Mouse (Mus musculus) heart, adult 8-10 months (tissue): ENCODE data around the gene Mau2. TPM values are rescaled to one million over a fixed set of nuclear protein-coding genes. Genes with fewer than 3 reads are reported as not detected.
"Not testable (repeated sequence)": the region's sequence is repeated elsewhere in the genome, so short reads cannot be mapped to it uniquely, and the experiment has no call there.

ENCODE experiments used
- DNase-seq: peaks from one replicate; pipeline ENCODE4 v3.0.0; 2022; ENCODE audit warnings: low spot score
- total RNA-seq, 4 experiments: library from RNA; stranded (reverse); gene quantifications; 2 replicates each; pipeline ENCODE4 v1.2.4; 2022

Gene Mau2
- 10 to 100 TPM; 29.6 to 34.3 (median 31.3) TPM for total RNA-seq

DNA sequence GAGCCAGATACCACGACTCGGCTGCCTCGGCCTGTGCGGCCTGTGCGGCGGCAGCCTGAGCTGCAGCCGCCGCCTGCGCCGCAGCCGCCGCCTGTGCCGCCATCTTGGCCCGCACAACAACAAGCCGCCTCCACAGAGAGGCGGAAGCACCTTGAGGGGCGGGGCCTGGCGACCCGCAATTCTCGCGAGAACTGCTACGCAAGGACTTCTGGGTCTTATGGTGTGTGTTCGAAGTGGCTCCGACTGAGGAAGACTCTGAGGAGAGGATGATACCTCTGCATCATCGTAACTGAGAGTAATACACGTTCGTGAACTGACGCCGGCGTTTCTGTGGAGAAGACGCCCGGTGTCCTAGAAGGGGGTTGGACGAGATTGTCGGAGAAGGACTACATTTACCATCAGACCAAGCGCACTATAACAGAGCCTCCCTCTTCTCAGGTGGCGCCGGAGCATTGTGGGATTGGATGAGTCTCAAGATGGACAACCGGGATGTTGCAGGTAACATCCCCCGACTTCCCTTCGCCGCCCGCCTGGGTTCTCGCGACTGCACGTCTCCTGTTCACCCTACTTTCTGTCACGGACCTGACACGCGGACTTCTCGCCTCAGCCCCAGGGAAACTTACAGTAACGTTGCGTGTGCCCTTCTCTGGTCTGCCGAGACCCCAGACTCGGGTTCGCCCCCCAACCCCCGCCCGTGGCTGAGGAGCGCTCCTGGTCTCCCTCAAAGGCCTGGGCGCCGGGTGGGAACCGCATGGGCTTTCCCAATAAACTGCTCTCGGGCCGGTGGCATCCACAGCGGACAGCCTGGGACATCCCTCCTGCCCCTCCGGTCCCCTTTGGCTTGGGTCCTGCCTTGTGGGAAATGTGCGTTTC is at the start of gene Mau2, which contains the start of gene Sugp1:
Gene Mau2, minus strand, starts transcription at position 152 of the 873 bp plus-strand sequence.
Gene Sugp1, plus strand, starts transcription at position 231 of the 873 bp plus-strand sequence.
- DNase-seq: peak; percentile 95

DNA sequence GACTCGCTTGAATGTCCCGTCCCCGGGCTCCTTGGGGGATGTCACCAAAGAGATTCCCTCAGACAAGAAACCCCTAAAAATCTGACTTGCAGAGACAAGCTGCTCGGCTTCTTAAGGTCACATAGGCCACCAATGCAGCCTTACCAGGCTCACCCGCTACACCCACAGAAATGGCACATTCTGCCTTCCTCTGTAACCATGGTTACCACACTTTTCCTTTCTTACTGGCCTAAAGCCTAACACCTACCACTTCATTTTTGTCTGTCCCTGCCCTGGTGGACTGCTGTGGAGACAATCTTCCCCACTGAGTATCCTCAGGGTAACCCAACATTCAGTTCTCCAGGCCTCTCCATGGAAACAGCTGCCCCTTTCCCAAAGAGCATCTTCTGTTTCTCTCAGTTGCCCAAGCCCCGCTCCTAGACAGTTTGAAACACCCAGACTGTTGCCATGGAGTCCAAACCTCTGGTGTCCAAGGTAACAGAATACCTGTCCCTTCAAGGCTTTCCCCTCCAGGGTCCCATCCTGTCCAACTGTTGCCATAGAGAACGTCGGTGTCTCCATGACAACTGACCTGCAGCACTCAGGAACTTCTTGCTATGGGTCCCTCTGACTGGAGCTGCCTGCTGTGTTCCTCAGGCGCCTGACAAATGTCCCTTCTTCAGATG is 46.9 kb upstream of the Mau2 start:
- DNase-seq: no peak

DNA sequence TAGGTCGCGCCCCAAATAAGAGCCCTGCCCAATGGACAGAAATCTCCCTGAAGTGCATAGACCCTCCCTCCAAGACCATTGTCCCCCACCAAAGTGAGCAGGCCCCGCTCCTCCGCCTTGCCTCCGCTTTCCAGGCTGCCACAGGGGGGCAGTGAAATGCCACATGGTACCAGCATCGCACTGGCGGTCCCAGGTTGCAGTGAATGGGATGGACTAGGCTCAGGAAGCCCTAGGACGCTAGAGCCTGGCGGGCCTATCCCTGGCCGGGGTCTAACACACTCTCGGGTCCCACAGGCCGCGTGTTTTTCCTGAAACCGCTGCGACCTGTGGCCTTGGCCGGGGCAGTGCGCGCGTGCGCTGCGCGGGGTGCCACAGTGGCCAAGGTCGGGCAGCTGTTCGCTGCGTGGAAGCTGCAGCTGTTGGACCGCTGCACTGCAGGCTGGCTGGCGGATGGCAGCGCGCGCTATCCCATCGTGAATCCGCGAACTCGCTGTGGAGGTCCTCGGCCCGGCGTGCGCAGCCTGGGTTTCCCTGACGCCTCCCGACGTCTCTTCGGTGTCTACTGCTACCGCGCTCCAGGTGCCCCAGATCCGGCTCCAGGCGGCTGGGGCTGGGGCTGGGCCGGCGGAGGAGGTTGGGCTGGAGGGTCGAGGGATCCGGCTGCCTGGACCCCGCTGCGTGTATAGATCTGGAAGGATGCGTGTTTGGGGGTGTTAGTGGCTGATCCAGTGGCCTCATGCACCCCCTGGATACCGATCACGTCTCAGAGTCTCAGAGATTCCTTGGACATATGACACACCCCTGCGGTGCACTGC is 45.5 kb upstream of the Mau2 start:
- no peak for DNase-seq

DNA sequence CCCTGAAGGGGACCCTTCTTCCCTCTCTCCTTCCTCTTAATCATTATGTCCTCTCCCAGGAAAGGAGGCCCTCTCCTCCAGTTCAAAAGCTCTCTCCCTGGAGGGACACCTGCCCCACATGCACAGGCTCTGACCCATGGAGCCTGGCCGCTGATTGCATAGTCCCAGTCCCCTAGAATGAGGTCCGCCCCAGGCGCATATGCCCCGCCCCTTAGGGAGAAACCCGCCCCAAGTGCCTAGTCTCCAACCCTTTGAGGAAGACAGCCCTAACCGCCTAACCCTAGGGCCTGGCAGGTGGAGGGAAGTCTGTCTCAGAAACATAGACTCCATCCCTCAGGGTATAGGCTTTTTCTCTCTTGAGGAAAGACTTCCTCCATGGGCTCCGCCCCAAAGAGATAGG is 44.7 kb upstream of the Mau2 start:
- DNase-seq: no peak

DNA sequence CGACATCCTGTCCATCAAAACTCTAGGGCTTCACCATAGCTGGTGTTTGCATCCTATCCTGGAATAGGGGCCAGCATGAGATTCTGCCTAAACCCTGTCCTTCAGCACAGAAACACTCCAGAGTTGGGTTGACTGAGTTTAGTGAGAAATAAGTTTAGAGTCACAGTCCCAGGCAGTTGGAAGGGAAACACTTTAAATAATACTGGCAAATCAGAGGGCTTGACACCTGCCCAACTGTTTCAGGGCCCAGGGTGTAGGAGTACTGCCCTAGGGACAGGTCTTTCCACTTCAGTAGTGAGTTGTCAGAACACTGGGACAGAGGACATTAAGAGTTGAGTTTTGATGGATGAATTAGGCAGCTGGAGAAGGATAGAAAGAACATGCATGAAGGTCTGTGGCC is 43.6 kb upstream of the Mau2 start:
- no peak for DNase-seq

DNA sequence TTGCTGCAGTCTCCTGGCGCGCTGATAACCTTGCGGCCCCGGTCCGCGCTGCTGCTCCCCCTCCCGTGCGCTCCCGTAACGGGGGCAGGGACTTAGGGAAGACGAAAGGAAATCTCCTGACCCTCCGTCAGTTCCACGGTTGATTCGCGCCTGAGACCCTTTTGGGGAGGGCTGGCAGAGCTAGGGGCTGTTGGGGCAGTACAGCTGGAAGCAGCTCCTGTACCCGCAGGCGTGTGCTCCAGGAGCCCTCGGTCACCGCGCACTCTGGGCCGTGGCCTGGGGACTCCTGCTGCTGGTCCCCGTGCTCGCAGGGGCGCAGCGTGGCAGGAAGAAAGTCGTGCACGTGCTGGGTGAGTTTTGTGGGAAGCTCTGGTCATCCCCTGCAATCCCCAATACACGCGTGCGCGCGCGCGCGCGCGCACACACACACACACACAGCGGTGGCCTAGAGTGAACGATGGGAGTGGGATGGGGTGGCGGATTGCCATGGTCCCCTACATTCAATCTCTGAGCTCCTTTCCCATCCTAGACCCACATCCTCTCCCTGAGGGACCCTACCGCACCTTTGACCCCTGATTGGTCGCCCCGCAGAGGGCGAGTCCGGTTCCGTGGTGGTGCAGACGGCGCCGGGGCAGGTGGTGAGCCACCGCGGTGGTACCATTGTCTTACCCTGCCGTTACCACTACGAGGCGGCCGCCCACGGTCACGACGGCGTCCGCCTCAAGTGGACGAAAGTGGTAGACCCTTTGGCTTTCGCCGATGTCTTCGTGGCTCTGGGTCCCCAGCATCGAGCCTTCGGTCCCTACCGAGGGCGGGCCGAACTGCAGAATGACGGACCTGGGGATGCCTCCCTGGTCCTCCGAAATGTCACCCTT is 41.9 kb upstream of the Mau2 start:
- no peak for DNase-seq

DNA sequence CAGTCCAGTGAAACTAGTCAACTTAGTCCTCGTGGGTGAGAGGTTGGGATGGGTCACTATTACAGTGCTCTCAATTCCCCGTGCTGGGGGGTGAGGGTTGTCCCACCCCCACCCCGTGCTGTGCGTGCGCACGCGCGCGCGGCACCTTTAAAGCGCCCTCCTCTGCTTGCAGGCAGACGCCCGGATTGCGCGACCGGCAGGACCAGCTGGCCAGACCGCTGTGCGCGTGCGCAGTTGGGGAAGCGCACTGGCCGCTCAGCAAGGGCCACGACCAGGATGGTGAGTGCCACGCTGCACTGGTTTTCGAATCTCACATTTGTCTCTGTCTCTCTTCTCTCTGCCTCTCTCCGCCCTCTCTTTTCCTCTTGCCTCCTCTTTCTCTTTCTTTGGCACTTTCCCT is 40.8 kb upstream of the Mau2 start, which contains the start of gene Hapln4:
Gene Hapln4, plus strand, starts transcription at position 173 of the 400 bp plus-strand sequence.
- peak; percentile 10 for DNase-seq

DNA sequence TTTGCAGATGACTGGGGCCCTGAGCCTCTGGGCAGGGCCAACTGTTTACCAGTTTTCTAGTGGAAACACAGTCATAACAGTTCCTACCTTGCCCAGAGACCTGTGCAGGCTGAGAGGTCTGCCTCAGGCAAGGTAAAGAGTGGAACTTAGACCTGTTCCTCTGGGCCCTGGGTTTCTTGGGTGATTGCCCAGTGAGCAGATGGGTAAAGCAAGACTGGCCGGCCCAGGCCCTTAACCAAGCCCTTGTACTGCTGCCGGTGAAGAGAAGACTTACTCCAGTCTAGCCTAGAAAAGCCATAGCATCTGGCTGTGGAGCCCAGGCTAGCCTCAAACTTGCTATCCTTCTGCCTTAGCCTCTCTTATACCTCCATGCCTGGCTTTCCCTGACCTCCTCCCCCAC is 39.4 kb upstream of the Mau2 start:
- no peak for DNase-seq

DNA sequence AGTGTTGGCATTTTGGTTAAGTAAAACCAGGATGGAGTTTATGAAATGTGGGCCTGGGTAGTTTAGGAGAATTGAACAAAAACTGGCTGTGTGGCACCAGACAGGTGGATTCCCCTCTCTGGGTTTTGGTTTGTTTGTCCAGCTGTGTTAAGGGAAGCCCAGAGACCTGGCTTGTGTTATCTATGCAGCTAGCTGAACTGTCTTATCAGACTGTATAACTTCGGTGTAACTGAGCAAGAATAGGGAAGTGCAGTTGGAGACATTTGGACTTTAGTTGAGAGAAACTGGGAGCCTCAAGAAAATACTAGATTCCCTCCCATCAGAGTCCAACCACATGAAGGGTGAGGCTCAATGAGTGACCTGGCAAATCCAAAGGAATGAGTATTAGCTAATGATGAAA is 31.1 kb upstream of the Mau2 start:
- DNase-seq: no peak

DNA sequence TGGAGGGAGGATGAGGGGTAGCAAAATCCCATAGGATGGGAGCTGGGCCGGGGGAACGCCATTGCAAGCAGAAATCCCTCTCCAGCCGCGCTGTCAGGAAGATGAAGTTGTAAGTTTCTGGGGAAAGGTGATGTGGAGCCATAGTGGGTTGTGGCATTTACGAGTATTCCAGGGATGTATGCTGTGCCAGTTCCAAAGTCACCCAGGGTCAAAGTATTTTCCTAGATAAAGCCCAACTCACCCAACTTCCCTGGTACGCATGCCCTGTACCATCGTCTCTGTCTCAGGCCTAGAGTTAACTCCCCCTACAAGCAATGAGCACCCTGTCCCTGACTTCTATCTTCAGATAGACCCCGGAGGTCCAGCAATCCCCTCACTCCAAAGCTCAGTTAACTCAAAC is 30.6 kb upstream of the Mau2 start:
- no peak for DNase-seq

DNA sequence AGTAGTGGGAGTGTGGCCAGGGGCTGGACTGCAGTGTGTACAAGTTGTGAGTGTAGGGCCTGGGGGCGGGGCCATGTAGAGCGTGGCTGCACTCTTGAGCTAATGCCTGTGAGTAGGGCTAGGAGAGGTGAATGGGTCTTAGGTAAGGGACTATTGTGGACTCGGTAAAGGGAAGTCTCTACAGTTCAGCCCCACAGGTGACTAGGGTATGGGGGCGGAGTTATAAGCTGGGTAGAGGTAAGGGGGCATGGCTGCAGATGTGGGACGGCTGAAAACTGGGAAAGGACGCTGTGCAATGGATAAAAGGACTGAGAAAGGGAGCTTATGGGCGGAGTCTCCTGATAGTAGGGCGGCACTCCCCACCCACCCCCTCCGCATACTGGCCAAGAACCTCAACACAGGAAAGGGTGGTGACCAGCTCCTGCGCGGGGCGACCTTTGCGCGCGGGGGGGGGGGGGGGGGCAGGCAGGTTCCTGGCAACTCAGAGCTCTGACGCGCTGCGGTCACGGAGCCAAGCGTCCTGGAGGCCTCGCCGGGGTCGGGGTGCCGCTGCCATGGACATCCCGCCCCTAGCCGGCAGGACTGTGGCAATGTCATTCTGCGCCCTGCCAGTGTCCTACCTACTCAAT is 30.0 kb upstream of the Mau2 start, which contains the start of gene Tm6sf2:
Gene Tm6sf2, plus strand, starts transcription at position 484 of the 629 bp plus-strand sequence.
- DNase-seq: peak; percentile 21

DNA sequence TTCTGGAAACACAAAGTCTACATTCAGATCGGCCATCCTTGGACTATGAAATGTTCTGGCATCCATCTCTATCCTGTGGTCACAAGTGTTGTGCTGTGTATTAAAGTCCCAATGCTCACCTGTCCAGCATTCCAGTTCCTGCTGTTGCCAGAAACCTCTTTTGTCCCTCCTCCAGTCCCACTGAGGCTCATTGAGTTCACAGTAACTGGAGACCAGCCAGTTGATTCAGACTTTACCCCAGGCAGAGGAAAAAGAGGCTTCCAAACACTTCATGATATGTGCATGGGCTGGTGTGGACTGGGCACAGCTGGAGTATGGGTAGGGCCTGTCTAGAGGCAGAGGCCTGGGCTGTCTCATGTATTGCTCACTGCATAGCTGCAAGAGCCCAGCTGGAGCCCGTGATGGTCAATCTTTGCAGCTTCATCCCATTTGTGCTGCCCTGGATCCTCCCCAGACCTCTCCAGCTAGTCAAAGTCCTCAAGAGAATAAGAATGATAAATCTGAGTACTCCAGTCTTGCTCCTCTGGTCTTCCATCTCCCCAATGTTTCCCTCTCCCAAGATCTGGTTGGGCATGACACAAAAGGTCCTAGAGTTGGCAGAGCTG is 29.4 kb upstream of the Mau2 start:
- no peak for DNase-seq

DNA sequence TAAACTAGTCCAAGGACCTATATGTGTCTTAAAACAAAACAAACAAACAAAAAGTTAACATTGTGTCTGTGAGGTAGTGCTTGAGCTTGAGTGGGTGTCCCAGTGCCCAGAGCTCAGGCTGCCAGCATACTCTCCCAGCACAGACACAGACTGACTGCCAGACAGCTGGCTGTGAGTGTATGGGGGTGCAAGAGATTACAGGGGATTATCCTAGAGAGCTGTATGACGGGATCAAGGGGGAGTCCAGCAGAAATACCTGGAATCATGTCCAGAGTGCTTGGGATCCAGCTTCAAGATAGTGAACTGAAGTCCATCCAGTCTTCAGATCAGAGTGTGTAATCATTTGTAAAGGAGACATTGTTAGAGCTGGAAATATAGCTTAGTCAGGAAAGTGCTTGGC is 15.2 kb upstream of the Mau2 start:
- DNase-seq: no peak

DNA sequence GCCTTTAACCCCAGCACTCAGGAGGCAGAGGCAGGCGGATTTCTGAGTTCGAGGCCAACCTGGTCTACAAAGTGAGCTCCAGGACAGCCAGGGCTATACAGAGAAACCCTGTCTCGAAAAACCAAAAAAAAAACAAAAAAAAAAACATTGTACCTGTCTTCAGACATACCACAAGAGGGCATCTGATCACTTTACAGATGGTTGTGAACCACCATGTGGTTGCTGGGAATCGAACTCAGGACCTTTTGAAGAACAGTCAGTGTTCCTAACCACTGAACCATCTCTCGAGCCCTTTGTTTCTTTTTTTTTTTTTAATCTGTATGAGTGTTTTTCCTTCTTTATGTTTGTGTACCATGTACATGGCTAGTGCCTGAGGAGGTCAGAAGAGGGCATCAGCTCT is 7.9 kb upstream of the Mau2 start:
- not testable (repeated sequence) for DNase-seq

DNA sequence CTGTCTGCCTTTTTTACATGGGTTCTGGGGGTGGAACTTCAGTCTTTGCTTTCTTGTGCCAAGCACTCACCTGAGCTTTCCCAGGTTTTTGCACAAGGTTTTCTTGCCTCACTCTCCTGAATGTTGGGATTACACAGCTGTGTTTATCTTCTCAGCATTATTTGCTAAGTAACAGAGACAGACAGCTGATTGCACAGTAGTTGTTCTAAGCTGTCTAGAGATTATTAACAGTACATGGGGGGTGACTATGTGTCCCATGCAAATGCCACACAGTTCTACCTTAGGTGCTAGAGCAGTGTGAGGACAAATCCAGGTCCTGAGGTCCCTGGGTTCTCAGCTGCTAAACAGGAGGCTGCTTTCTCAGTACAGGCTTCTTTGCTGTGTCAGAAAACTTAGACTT is 7.1 kb upstream of the Mau2 start:
- no peak for DNase-seq

DNA sequence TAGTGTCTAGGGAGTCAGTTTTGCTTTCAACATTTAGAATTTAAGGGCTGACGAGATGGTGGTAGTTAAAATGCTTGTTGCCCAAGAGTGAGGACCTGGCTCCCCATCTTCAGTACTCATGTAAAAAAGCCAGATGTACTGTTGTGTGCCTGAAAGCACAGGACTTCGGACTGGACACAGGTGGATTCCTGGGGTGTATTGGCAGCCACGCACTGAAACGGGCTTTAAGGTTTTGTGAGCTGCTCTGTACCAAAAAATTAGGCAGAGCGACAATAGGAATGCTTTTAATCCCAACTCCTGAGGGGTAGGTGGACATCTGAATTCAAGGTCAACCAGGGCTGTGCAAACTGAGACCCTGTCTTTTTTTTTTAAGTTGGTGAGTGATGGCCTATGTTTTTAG is 1.5 kb upstream of the Mau2 start:
- no peak for DNase-seq

DNA sequence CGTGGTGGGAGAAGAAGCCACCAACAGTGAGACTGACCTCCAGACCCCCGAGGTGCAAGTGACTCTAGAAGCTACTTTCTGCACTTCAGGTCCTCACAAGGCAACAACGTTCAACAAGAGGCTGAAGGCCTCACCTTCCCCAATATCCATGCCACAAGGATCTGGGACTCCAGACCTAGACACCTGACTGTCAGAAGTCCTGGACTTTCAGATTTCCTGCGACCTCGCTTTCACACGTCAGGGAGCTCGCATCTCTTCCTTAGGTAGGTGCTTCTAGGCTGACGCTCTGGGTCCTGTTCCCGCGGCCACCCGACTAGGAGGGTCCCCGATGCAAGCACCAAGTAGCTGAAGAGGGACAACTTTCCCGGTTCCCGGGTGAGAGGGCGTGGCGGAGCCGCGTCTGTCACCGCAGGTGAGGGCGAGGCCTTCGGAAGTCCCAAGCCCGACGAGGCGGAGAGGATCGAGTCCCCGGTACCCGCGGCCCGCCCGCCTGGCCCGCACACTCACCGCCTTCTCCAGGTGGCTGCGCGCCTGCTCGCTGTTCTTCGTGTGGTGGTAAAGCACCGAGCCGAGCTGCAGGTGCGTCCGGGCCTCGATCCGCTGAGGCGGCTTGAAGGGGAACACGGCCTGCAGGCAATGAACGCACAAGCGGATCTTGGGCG is 518 bp downstream of the Mau2 start:
- DNase-seq: no peak

DNA sequence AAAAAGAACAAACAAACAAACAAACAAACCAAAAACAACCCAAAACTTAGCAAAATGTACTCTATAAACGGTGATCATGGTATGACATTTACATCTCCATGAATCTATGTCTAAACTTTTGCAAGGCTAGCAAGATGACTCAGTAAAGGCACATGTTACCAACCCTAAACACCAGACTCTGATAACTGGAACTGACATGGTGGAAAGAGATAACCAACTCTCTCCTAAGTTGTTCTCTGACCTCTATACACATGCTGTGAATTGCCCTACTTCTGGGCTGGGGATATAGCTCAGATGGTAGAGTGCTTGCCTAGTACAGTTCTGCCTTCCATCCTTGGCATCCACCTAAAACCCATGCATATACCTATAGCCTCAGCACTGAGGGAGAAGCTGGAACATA is 4.5 kb downstream of the Mau2 start:
- DNase-seq: no peak

DNA sequence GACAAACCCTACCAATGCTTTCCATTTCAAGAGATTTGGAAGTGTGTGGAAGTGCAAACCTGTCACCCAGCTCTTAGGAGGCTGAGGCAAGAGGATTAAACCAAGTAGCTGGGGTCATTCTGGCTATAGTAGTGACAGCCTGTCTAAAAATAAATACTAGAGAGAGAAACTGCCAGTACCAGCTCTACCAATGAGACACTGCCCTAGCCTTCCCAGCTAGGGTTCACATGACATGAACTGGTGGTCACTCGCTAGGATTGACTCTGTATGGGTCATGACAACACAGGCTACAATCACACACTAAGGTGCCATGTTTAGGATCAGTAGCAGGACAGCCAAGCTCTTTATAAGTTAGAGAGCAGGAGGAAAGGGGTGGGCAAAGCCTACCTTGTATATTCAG is 12.3 kb downstream of the Mau2 start:
- peak; percentile 13 for DNase-seq

DNA sequence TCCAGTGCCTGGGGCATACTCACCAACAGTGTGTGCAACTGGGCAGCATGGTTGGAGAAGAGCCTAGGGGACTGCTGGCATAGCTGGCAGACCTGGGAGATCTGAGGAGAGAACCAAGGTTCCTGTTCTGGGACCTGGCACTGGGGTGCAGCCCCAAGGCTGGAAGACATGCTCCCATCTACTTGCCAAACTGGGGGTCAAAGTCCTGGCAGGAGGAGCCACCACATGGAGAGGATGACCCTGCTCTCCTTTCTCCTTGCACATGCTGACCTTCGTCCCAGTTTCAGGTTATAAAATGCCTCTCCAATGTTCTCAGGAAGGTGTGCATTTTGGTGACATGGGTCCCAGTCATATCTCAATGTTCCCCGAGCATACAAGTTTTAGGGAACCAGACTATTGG is 16.4 kb downstream of the Mau2 start:
- no peak for DNase-seq
